Mouse (Mus musculus): ENCODE measurements around the gene Uvssa. TPM values are rescaled to one million over a fixed set of nuclear protein-coding genes. Genes with fewer than 3 reads are reported as not detected.
"Not testable (repeated sequence)": the region's sequence is repeated elsewhere in the genome, so short reads cannot be mapped to it uniquely, and the experiment has no call there.

Uvssa gene
- 1 to 10 TPM; 6.0 to 6.6 TPM for total RNA-seq (2021)

- intact Hi-C loops (cut with DNase I), result loop anchor here (1.0 to 5.0 kb wide), 2 partner anchors 103 to 176 kb away; no protein-coding TSS in a partner anchor
- peak; percentile 99 for DNase-seq
Observed at GRCm38 (mm10) chr5:33378302-33378854, at the start of gene Uvssa. Gene Uvssa (plus strand): TSS chr5:33378549.

- intact Hi-C loops (cut with DNase I), result loop anchor here (2.0 kb wide), 2 partner anchors 42 to 60 kb away; partner anchors contain the start of gene Ctbp1
- DNase-seq, result no peak
Observed at GRCm38 (mm10) chr5:33334381-33335272, 43.7 kb upstream of the Uvssa start.

GRCm38 (mm10) chr5:33335273-33335976, 42.9 kb upstream of the Uvssa start, which contains the start of gene Maea:
Gene Maea (plus strand): TSS chr5:33335509.
- DNase-seq, result peak; percentile 97
- intact Hi-C loops (cut with DNase I), result loop anchor here (2.0 kb wide), 2 partner anchors 41 to 61 kb away; partner anchors contain the start of gene Ctbp1

- intact Hi-C loops (cut with DNase I), result loop anchor here (2.0 kb wide), 2 partner anchors 41 to 61 kb away; partner anchors contain the start of gene Ctbp1
- peak; percentile 49 to 60 for DNase-seq
Observed at GRCm38 (mm10) chr5:33335977-33336360, 42.4 kb upstream of the Uvssa start.

GRCm38 (mm10) chr5:33337206-33337605, 41.1 kb upstream of the Uvssa start:
- DNase-seq, result no peak
- intact Hi-C loops (cut with DNase I), result no loop called here

GRCm38 (mm10) chr5:33341165-33341564, 37.2 kb upstream of the Uvssa start:
- no peak for DNase-seq
- intact Hi-C loops (cut with DNase I), result no loop called here

- intact Hi-C loops (cut with DNase I); DNase-seq: not testable (repeated sequence)
Observed at GRCm38 (mm10) chr5:33342248-33342647, 36.1 kb upstream of the Uvssa start.

- peak; percentile 19 to 23 for DNase-seq
- intact Hi-C loops (cut with DNase I), result no loop called here
Observed at GRCm38 (mm10) chr5:33342821-33343220, 35.5 kb upstream of the Uvssa start.

GRCm38 (mm10) chr5:33343571-33343970, 34.8 kb upstream of the Uvssa start:
- no peak for DNase-seq
- intact Hi-C loops (cut with DNase I), result no loop called here

GRCm38 (mm10) chr5:33344070-33344469, 34.3 kb upstream of the Uvssa start:
- DNase-seq, result no peak
- intact Hi-C loops (cut with DNase I), result no loop called here

- no peak for DNase-seq
- intact Hi-C loops (cut with DNase I), result no loop called here
Observed at GRCm38 (mm10) chr5:33347620-33348019, 30.7 kb upstream of the Uvssa start.

GRCm38 (mm10) chr5:33349205-33349604, 29.1 kb upstream of the Uvssa start:
- intact Hi-C loops (cut with DNase I), result no loop called here
- DNase-seq, result no peak

GRCm38 (mm10) chr5:33349706-33350105, 28.6 kb upstream of the Uvssa start:
- DNase-seq, result no peak
- intact Hi-C loops (cut with DNase I), result no loop called here

GRCm38 (mm10) chr5:33351556-33352272, 26.6 kb upstream of the Uvssa start:
- intact Hi-C loops (cut with DNase I), result no loop called here
- no peak for DNase-seq

GRCm38 (mm10) chr5:33352273-33352645, 26.1 kb upstream of the Uvssa start:
- no peak for DNase-seq
- intact Hi-C loops (cut with DNase I), result no loop called here

GRCm38 (mm10) chr5:33353011-33353410, 25.3 kb upstream of the Uvssa start:
- intact Hi-C loops (cut with DNase I), result no loop called here
- no peak for DNase-seq

GRCm38 (mm10) chr5:33357494-33357893, 20.9 kb upstream of the Uvssa start:
- no peak for DNase-seq
- intact Hi-C loops (cut with DNase I), result no loop called here

GRCm38 (mm10) chr5:33358467-33358866, 19.9 kb upstream of the Uvssa start:
- peak in 1 of 2 experiments; percentile 27 for DNase-seq
- intact Hi-C loops (cut with DNase I), result no loop called here

GRCm38 (mm10) chr5:33363263-33363662, 15.1 kb upstream of the Uvssa start:
- no peak for DNase-seq
- intact Hi-C loops (cut with DNase I), result no loop called here

- no peak for DNase-seq
- intact Hi-C loops (cut with DNase I), result no loop called here
Observed at GRCm38 (mm10) chr5:33368651-33369050, 9.7 kb upstream of the Uvssa start.
